Mouse (Mus musculus): ENCODE measurements at regions not wholly inside any gene's neighbourhood (a gene's known extent, or its start where the extent isn't known, plus 50 kb on each side); places are given as distances from the start of the nearest gene placed in this dataset.
A peak's percentile ranks its signal among the peaks of the same experiment; 100 is the strongest.
"Not testable (repeated sequence)": the region's sequence is repeated elsewhere in the genome, so short reads cannot be mapped to it uniquely, and the experiment has no call there.

DNA sequence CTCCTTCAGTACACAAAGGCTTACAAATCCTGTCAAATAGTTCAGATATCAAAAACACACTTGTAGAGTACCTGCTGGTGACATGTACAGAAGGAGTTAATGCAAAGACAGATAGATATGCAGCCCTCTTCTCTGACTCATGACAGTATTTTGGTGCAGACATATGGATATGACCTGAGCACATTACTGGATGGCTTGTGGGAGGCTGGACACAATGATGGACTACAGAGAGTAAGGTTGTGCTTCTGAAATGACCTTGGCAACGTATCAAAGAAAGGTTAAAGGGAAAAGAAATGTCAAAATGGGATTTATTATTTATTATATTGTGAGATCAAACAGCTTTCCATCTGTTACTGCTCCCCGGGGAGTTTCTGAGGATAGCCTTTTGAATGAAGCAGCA lies 482.7 kb upstream of the Smim15 start:
- WGBS: 83% methylated on average over 2 of the region's 2 CpGs

GRCm38 (mm10) chr13:107555958-107556357 lies 488.3 kb upstream of the Smim15 start:
- H3K27ac ChIP-seq (replicated peaks): no peak overlapping the region
- 72% methylated on average over 3 of the region's 3 CpGs for WGBS

More for the DNA sequence above, 482.7 kb upstream of the Smim15 start:
- no peak for DNase-seq (ENCODE audit: low spot score)
- H3K4me3 ChIP-seq: no peak overlapping the region
- H3K27me3 ChIP-seq (replicated peaks; ENCODE audit: low read depth, poor library complexity, severe bottlenecking): no peaks in the 10 kb centered on the region
- H3K36me3 ChIP-seq (replicated peaks): no peaks in the 10 kb centered on the region
- no peak overlapping the region for H3K27ac ChIP-seq (replicated peaks)
- H3K4me1 ChIP-seq: no peaks in the 10 kb centered on the region
- no peaks in the 10 kb centered on the region for H3K9me3 ChIP-seq

DNA sequence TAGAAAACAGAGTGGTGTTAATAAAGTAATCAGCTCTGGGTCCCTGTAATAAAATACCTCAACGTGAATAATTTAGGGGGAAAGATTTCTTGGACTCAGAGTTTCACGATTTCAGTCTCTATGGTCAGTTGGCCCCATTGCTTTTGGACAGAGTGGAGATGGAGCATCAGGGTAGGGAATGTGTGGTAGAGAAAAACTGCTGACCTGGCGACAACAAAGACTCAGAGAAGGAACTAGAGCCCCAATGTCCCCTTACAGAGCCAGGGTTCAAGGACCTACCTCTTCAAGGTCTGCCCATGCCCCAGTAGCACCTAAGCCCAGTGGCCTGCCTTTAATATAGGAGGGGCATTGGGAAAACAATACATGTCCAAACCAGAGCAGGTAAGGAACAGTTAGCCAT lies 490.2 kb upstream of the Smim15 start:
- H3K4me3 ChIP-seq: no peak overlapping the region
- no peak overlapping the region for H3K27ac ChIP-seq (replicated peaks)
- DNase-seq (ENCODE audit: low spot score): no peak
- H3K9me3 ChIP-seq: no peaks in the 10 kb centered on the region
- H3K36me3 ChIP-seq (replicated peaks): no peaks in the 10 kb centered on the region
- no peaks in the 10 kb centered on the region for H3K4me1 ChIP-seq
- WGBS: 94% methylated on average over 3 of the region's 3 CpGs
- no peaks in the 10 kb centered on the region for H3K27me3 ChIP-seq (replicated peaks; ENCODE audit: low read depth, poor library complexity, severe bottlenecking)

More at GRCm38 (mm10) chr13:107555958-107556357, 488.3 kb upstream of the Smim15 start:
- DNase-seq (ENCODE audit: low spot score): no peak
- Histone ChIP-seq H3K9me3 (no peaks in the 10 kb centered on the region), H3K36me3 (replicated peaks) (no peaks in the 10 kb centered on the region), H3K4me1 (no peaks in the 10 kb centered on the region), H3K4me3 (no peak overlapping the region), H3K27me3 (replicated peaks; ENCODE audit: low read depth, poor library complexity, severe bottlenecking) (no peaks in the 10 kb centered on the region)

- no peak overlapping the region for H3K4me3 ChIP-seq
- H3K27me3 ChIP-seq (replicated peaks; ENCODE audit: low read depth, poor library complexity, severe bottlenecking): no peaks in the 10 kb centered on the region
- no peaks in the 10 kb centered on the region for H3K9me3 ChIP-seq
- H3K27ac ChIP-seq (replicated peaks): no peak overlapping the region
- WGBS: 91% methylated on average over 4 of the region's 4 CpGs
- no peaks in the 10 kb centered on the region for H3K4me1 ChIP-seq
- DNase-seq (ENCODE audit: low spot score): no peak
- no peaks in the 10 kb centered on the region for H3K36me3 ChIP-seq (replicated peaks)
Measured at GRCm38 (mm10) chr13:107552165-107552564, 492.1 kb upstream of the Smim15 start.

DNA sequence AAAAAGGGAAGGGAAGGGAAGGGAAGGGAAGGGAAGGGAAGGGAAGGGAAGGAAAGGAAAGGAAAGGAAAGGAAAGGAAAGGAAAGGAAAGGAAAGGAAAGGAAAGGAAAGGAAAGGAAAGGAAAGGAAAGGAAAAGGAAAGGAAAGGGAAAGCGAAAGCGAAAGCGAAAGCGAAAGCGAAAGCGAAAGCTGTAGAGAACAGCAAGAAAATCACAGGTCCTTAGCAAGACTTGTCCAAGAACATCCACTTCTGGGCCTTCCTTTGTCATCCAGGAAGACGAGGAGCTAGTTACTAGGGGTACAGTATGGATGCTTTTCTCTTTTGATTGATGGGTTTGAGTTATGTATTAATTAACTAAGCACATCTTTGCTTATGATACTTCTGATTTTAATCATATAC lies 494.3 kb upstream of the Smim15 start:
- DNase-seq (ENCODE audit: low spot score); H3K36me3 ChIP-seq (replicated peaks); H3K4me3 ChIP-seq; H3K9me3 ChIP-seq; H3K27me3 ChIP-seq (replicated peaks; ENCODE audit: low read depth, poor library complexity, severe bottlenecking); H3K27ac ChIP-seq (replicated peaks): not testable (repeated sequence)
- WGBS: 96% methylated on average over 7 of the region's 7 CpGs
- peaks cover 11% of the 10 kb centered on the region for H3K4me1 ChIP-seq

GRCm38 (mm10) chr13:107547073-107547472 lies 497.2 kb upstream of the Smim15 start:
- 90% methylated on average over 7 of the region's 7 CpGs for WGBS
- H3K27ac ChIP-seq (replicated peaks): no peak overlapping the region

GRCm38 (mm10) chr13:107546181-107546900 lies 497.9 kb upstream of the Smim15 start:
- H3K4me3 ChIP-seq: no peak overlapping the region
- H3K27ac ChIP-seq (replicated peaks): no peak overlapping the region; the same call in 1 of the 2 replicates
- H3K36me3 ChIP-seq (replicated peaks): no peaks in the 10 kb centered on the region
- no peak for DNase-seq (ENCODE audit: low spot score)
- no peaks in the 10 kb centered on the region for H3K9me3 ChIP-seq
- no peaks in the 10 kb centered on the region for H3K27me3 ChIP-seq (replicated peaks; ENCODE audit: low read depth, poor library complexity, severe bottlenecking)
- 68% methylated on average over 10 of the region's 10 CpGs for WGBS
- peaks cover 19% of the 10 kb centered on the region for H3K4me1 ChIP-seq

More at GRCm38 (mm10) chr13:107547073-107547472, 497.2 kb upstream of the Smim15 start:
- no peak for DNase-seq (ENCODE audit: low spot score)
- H3K27me3 ChIP-seq (replicated peaks; ENCODE audit: low read depth, poor library complexity, severe bottlenecking): no peaks in the 10 kb centered on the region
- peaks cover 12% of the 10 kb centered on the region for H3K4me1 ChIP-seq
- no peak overlapping the region for H3K4me3 ChIP-seq
- no peaks in the 10 kb centered on the region for H3K9me3 ChIP-seq
- no peaks in the 10 kb centered on the region for H3K36me3 ChIP-seq (replicated peaks)

DNA sequence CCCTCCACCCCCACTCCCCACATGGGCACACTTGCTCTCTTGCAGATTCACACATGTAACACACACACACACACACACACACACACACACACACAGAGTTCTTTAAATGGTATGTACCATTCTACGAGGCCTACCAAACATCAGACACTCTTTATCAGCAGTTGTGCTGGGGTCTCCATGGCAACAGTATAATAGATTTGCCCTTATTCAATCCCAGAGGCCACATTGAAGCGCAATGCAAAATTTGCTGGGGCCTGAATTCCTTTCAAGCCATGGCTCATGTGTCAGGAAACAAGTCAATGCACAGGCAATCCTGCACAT lies 502.7 kb upstream of the Smim15 start:
- peak; percentile 18 for DNase-seq (ENCODE audit: low spot score)
- Histone ChIP-seq H3K9me3 (no peaks in the 10 kb centered on the region), H3K27me3 (replicated peaks; ENCODE audit: low read depth, poor library complexity, severe bottlenecking) (no peaks in the 10 kb centered on the region), H3K36me3 (replicated peaks) (no peaks in the 10 kb centered on the region), H3K4me3 (no peak overlapping the region), H3K4me1 (peaks cover 31% of the 10 kb centered on the region), H3K27ac (replicated peaks) (peak overlapping the region; percentile 63)
- WGBS: 52% methylated on average over 2 of the region's 2 CpGs

- H3K27me3 ChIP-seq (replicated peaks; ENCODE audit: low read depth, poor library complexity, severe bottlenecking): no peaks in the 10 kb centered on the region
- peak overlapping the region; percentile 63 for H3K27ac ChIP-seq (replicated peaks)
- no peaks in the 10 kb centered on the region for H3K9me3 ChIP-seq
- no peak overlapping the region for H3K4me3 ChIP-seq
- no peak for DNase-seq (ENCODE audit: low spot score)
- H3K4me1 ChIP-seq: peaks cover 25% of the 10 kb centered on the region
- H3K36me3 ChIP-seq (replicated peaks): no peaks in the 10 kb centered on the region
- 77% methylated on average over 16 of the region's 16 CpGs for WGBS
Measured at GRCm38 (mm10) chr13:107540784-107541634, 503.2 kb upstream of the Smim15 start.

DNA sequence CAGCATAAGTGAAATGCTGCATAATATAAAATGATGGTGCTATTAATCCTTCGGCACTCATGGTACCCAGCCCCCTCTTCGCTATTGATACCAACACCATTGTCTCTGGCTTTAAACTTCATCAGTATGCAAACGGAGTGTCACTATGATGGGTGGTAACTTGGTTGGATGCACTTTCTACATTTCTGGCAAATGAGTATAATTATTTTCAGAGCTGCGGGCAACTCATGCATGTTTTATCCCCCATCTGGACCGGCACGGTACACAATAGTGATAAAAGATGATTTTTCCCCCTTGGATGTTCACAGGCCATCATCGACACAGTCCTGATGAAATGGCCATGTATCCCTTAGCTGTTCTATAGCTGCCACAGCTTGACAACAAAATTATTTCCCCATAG lies 503.9 kb upstream of the Smim15 start:
- Histone ChIP-seq H3K27me3 (replicated peaks; ENCODE audit: low read depth, poor library complexity, severe bottlenecking) (no peaks in the 10 kb centered on the region), H3K27ac (replicated peaks) (no peak overlapping the region), H3K9me3 (no peaks in the 10 kb centered on the region), H3K4me1 (peaks cover 20% of the 10 kb centered on the region), H3K36me3 (replicated peaks) (no peaks in the 10 kb centered on the region), H3K4me3 (no peak overlapping the region)
- WGBS: 89% methylated on average over 7 of the region's 7 CpGs
- DNase-seq (ENCODE audit: low spot score): no peak

DNA sequence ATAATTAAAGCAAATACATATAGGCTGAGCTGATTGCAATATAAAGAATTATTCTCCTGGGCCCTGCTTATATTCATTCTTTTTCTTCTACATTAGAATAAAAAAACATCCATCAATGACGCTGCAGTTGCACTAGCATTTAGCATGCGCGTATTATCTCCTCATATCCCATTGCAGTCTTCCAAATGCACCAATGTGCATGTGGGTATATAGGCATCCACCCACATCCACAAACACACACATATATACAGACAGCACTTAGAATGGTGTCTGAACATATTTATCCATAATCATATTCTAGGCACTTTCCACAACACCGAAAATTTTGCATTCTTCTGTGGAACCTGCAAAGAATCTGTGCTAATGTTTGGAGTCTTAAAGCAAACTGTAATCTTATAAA lies 504.4 kb upstream of the Smim15 start:
- H3K27me3 ChIP-seq (replicated peaks; ENCODE audit: low read depth, poor library complexity, severe bottlenecking): no peaks in the 10 kb centered on the region
- H3K4me3 ChIP-seq: no peak overlapping the region
- no peaks in the 10 kb centered on the region for H3K9me3 ChIP-seq
- WGBS: 97% methylated on average over 4 of the region's 4 CpGs
- no peak overlapping the region for H3K27ac ChIP-seq (replicated peaks)
- H3K36me3 ChIP-seq (replicated peaks): no peaks in the 10 kb centered on the region
- DNase-seq (ENCODE audit: low spot score): no peak
- peaks cover 20% of the 10 kb centered on the region for H3K4me1 ChIP-seq

DNA sequence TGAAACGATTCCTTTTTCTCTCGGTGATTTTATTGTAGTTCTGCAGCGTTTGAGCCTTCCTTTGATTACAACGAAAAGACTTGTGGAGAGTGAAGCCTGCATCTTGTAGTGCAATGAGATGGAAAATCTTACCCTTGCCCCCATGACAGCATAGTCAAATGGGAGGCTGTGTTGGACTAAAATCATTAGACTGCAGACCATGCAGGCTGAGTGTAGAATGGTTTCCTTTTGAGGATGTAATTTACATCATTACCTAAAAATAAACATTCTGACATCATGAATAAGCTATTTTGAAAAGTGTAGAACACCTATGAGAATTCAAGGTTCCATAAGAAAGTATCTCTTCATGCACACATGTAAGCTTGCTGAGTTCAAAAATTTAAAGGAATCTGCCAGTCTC lies 504.9 kb upstream of the Smim15 start:
- Histone ChIP-seq H3K36me3 (replicated peaks) (no peaks in the 10 kb centered on the region), H3K4me3 (no peak overlapping the region), H3K27ac (replicated peaks) (no peak overlapping the region), H3K9me3 (no peaks in the 10 kb centered on the region), H3K4me1 (peaks cover 20% of the 10 kb centered on the region), H3K27me3 (replicated peaks; ENCODE audit: low read depth, poor library complexity, severe bottlenecking) (no peaks in the 10 kb centered on the region)
- WGBS: 84% methylated on average over 4 of the region's 4 CpGs
- no peak for DNase-seq (ENCODE audit: low spot score)

DNA sequence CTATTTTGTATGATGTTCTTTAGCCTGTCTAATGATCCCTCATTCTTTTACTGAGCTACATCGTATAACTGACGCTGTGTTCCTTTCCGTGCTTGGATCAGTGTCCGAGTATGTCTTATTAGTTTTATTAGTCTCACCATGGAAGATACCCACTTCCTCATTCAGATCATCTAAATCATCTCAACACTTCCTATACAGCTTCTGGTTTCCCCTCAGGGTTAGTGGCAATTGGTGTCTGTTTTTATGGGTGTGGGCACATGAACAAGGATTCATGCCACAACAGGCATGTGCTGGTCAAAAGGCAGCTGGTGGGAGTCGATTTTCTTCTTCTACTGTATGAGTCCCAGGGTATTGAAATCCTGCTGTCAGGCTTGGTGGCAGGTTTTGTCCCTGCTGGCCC lies 509.0 kb upstream of the Smim15 start:
- DNase-seq (ENCODE audit: low spot score): no peak
- Histone ChIP-seq H3K4me1 (0 out of 2 replicates have a peak, but pooled peaks cover 1% of the 10 kb centered on the region), H3K36me3 (replicated peaks) (no peaks in the 10 kb centered on the region), H3K9me3 (no peaks in the 10 kb centered on the region), H3K27me3 (replicated peaks; ENCODE audit: low read depth, poor library complexity, severe bottlenecking) (no peaks in the 10 kb centered on the region), H3K27ac (replicated peaks) (no peak overlapping the region), H3K4me3 (no peak overlapping the region)
- 88% methylated on average over 5 of the region's 5 CpGs for WGBS
